Mouse (Mus musculus): ENCODE measurements around the gene Ube2h. TPM values are rescaled to one million over a fixed set of nuclear protein-coding genes. Genes with fewer than 3 reads are reported as not detected.

Gene Ube2h
- polyA plus RNA-seq, 1 experiment from 2014 or later = 28.3 TPM

GRCm38 (mm10) chr6:30166349-30166748 is 138.0 kb downstream of the Ube2h start:
- DNase-seq (ENCODE audit: extremely low spot score, low spot score) = no peak
- 50% methylated on average over 3 of the region's 3 CpGs for WGBS
- H3K27ac ChIP-seq = peak overlapping the region; percentile 66; the same call in 1 of the 2 replicates
- H3K36me3 ChIP-seq (replicated peaks) = no peaks in the 10 kb centered on the region
- peaks cover 73% of the 10 kb centered on the region for H3K4me1 ChIP-seq
- no peak overlapping the region for H3K4me3 ChIP-seq
- H3K27me3 ChIP-seq (ENCODE audit: poor library complexity, severe bottlenecking) = peaks cover 78% of the 10 kb centered on the region
- H3K9me3 ChIP-seq = no peaks in the 10 kb centered on the region

GRCm38 (mm10) chr6:30162091-30162490 is 142.2 kb downstream of the Ube2h start:
- Histone ChIP-seq H3K4me1 (peaks cover 41% of the 10 kb centered on the region), H3K27ac (no peak overlapping the region), H3K36me3 (replicated peaks) (no peaks in the 10 kb centered on the region), H3K9me3 (no peaks in the 10 kb centered on the region), H3K4me3 (no peak overlapping the region), H3K27me3 (ENCODE audit: poor library complexity, severe bottlenecking) (peaks cover 35% of the 10 kb centered on the region)
- no peak for DNase-seq (ENCODE audit: extremely low spot score, low spot score)
- 54% methylated on average over 7 of the region's 7 CpGs for WGBS

GRCm38 (mm10) chr6:30161618-30162017 is 142.7 kb downstream of the Ube2h start:
- H3K27ac ChIP-seq = no peak overlapping the region
- peaks cover 37% of the 10 kb centered on the region for H3K4me1 ChIP-seq
- WGBS = 70% methylated on average over 2 of the region's 2 CpGs

More at GRCm38 (mm10) chr6:30161618-30162017, 142.7 kb downstream of the Ube2h start:
- Histone ChIP-seq H3K36me3 (replicated peaks) (no peaks in the 10 kb centered on the region), H3K4me3 (no peak overlapping the region), H3K27me3 (ENCODE audit: poor library complexity, severe bottlenecking) (peaks cover 30% of the 10 kb centered on the region), H3K9me3 (no peaks in the 10 kb centered on the region)
- no peak for DNase-seq (ENCODE audit: extremely low spot score, low spot score)

MicroRNA genes within 50 kb of the gene (microRNA counts, 519-probe panel; counts per million panel counts)
- 341 counts per million, percentile 65 among the panel's probes with 10 or more counts for microRNA mmu-miR-182
- microRNA mmu-miR-183 = 4,259 counts per million, percentile 78 among the panel's probes with 10 or more counts
- microRNA mmu-miR-96 = 5,399 counts per million, percentile 87 among the panel's probes with 10 or more counts

Small RNA genes within 50 kb of the gene (microRNA-seq; reads per million reads assigned to microRNA genes)
- gene Mir182 = 4,461 reads per million, percentile 89 among the genes with 10 or more reads in this experiment
- 2,354 reads per million, percentile 83 among the genes with 10 or more reads in this experiment for gene Mir183
- 1,091 reads per million, percentile 75 among the genes with 10 or more reads in this experiment for gene Mir96

Other genes starting within 250 kb of the Ube2h start
- 82.8 and 86.1 TPM in 2 replicates for gene Zc3hc1, start 86.5 kb upstream of the Ube2h start, polyA plus RNA-seq (2016; fragmentation: Nextera tagmentation; extraction: Ambion mirVana)
- gene Klhdc10, start 97.3 kb upstream of the Ube2h start, polyA plus RNA-seq (2016; fragmentation: Nextera tagmentation; extraction: Ambion mirVana) = 27.2 and 27.5 TPM in 2 replicates
- gene Tmem209, start 205.2 kb upstream of the Ube2h start, polyA plus RNA-seq (2016; fragmentation: Nextera tagmentation; extraction: Ambion mirVana) = 54.3 and 56.6 TPM in 2 replicates
- 0.16 and 0.34 TPM in 2 replicates for gene Ssmem1, start 205.3 kb upstream of the Ube2h start, polyA plus RNA-seq (2016; fragmentation: Nextera tagmentation; extraction: Ambion mirVana)
- gene Cpa2, start 237.0 kb upstream of the Ube2h start, polyA plus RNA-seq (2016; fragmentation: Nextera tagmentation; extraction: Ambion mirVana) = 11.9 and 15.6 TPM in 2 replicates

Measured in forebrain, embryonic 10.5 days (tissue).